Mouse (Mus musculus) liver, postnatal 0 days (tissue): Measurements from ENCODE around the gene Appl2. TPM values are rescaled to one million over a fixed set of nuclear protein-coding genes. Genes with fewer than 3 reads are reported as not detected.

Source experiments
- ATAC-seq: fragments of 200-750 bp; cut with Nextera tagmentation; 2 replicates; pipeline ENCODE4 v1.8.0; 2017; ENCODE audit warnings: mild to moderate bottlenecking, moderate library complexity
- DNase-seq: peaks from one replicate; pipeline ENCODE4 v3.0.0-alpha.2; 2016
- H3K27ac ChIP-seq: fragments of 300-500 bp; sonication (generic); 2 replicates; pipeline ENCODE4 v1.5.1; 2014; ENCODE audit warnings: antibody characterized with exemption, moderate library complexity, mild to moderate bottlenecking, low read depth
- H3K27me3 ChIP-seq: fragments of 300-500 bp; sonication (generic); 2 replicates; pipeline ENCODE4 v1.6.1; 2014; ENCODE audit warnings: low read length, control low read depth, mixed read lengths; ENCODE audit not compliant: insufficient read depth
- H3K36me3 ChIP-seq: fragments of 300-500 bp; sonication (generic); replicated peaks from 2 replicates; pipeline ENCODE4 v1.6.1; 2014; ENCODE audit warnings: mild to moderate bottlenecking, control low read depth, low read length, moderate library complexity, mixed read lengths; ENCODE audit not compliant: insufficient read depth
- H3K4me1 ChIP-seq: fragments of 300-500 bp; sonication (generic); 2 replicates; pipeline ENCODE4 v1.6.1; 2014; ENCODE audit warnings: antibody characterized with exemption, mild to moderate bottlenecking, control low read depth; ENCODE audit not compliant: insufficient read depth
- H3K4me2 ChIP-seq: fragments of 300-500 bp; sonication (generic); 2 replicates; pipeline ENCODE4 v1.6.1; 2014; ENCODE audit warnings: low read depth, mild to moderate bottlenecking, low read length, moderate library complexity, mixed read lengths
- H3K4me3 ChIP-seq: fragments of 300-500 bp; sonication (generic); 2 replicates; pipeline ENCODE4 v1.5.1; 2014; ENCODE audit warnings: low read depth, low read length
- H3K9ac ChIP-seq: fragments of 300-500 bp; sonication (generic); replicated peaks from 2 replicates; pipeline ENCODE4 v1.6.1; 2014; ENCODE audit warnings: mild to moderate bottlenecking, moderate library complexity
- H3K9me3 ChIP-seq: fragments of 300-500 bp; sonication (generic); 2 replicates; pipeline ENCODE4 v1.6.1; 2016; ENCODE audit warnings: mild to moderate bottlenecking, control low read depth, low read length, mixed read lengths
- CTCF ChIP-seq: sonication (generic); IDR thresholded peaks from 2 replicates; pipeline ENCODE4 v1.5.1; 2016; ENCODE audit warnings: antibody characterized with exemption, low read depth
- EP300 ChIP-seq: IDR thresholded peaks from 2 replicates; pipeline ENCODE4 v1.6.1; 2016; ENCODE audit warnings: antibody characterized with exemption, low read depth, mild to moderate bottlenecking
- WGBS: fragments of 180-500 bp; shearing (Covaris S2); extraction: QIAGEN DNeasy Blood & Tissue Kit; methylation state at CpG from one replicate; pipeline ENCODE4 v1.1.7; 2014; ENCODE audit not compliant: insufficient replicate concordance; 5-methylcytosine and 5-hydroxymethylcytosine counted together
- polyA plus RNA-seq: library from polyadenylated mRNA; unstranded; fragments of >200 nt; fragmentation: Nextera tagmentation; extraction: Ambion mirVana; gene quantifications from 2 replicates; pipeline ENCODE4 v1.2.1, GENCODE M21; 2015

Appl2 gene
- polyA plus RNA-seq, 1 experiment from 2014 or later = 9.2 TPM

- Histone ChIP-seq H3K9ac (no peak overlapping the region), H3K4me3 (no peak overlapping the region), H3K4me2 (no peak overlapping the region), H3K27ac (no peak overlapping the region), H3K9me3 (no peaks in the 10 kb centered on the region), H3K36me3 (peaks cover 14% of the 10 kb centered on the region), H3K27me3 (no peaks in the 10 kb centered on the region), H3K4me1 (no peaks in the 10 kb centered on the region)
- no peak for ATAC-seq
- WGBS = 74% methylated on average over 12 of the region's 12 CpGs
- no peak for TF ChIP-seq EP300
- TF ChIP-seq CTCF = no peak
- no peak for DNase-seq
These were observed 19.3 kb downstream of the Appl2 start for GRCm38 (mm10) chr10:83629190-83629781.

DNA sequence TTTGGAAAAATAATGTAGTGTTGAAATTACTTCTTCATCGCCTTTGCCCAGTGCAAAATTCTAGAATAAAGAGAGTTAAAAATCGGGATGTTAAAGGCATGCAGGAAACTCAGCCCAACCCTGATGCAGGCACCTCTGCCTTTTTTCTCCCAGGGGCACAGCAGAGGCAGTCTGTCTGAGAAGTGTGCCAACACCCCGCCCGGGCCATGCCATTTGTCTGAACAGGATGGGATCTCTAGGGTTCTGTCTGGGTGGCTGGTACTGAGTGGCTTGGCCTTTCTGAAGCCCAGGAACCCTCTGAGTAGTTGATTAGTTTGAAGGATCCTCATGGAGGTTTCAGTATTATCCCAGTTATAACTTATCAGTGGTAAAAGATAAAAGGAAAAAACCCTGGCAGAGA, 20.3 kb downstream of the Appl2 start:
- Histone ChIP-seq H3K9ac (no peak overlapping the region), H3K4me2 (no peak overlapping the region), H3K27me3 (no peaks in the 10 kb centered on the region), H3K9me3 (no peaks in the 10 kb centered on the region), H3K4me1 (no peaks in the 10 kb centered on the region), H3K36me3 (peaks cover 14% of the 10 kb centered on the region), H3K27ac (no peak overlapping the region), H3K4me3 (no peak overlapping the region)
- 83% methylated on average over 4 of the region's 4 CpGs for WGBS
- TF ChIP-seq CTCF = no peak
- TF ChIP-seq EP300 = no peak
- no peak for ATAC-seq
- DNase-seq = no peak

- ATAC-seq (no peak), DNase-seq (no peak)
- H3K36me3 ChIP-seq = peaks cover 14% of the 10 kb centered on the region
- no peak overlapping the region for H3K9ac ChIP-seq
- no peak for TF ChIP-seq EP300
- TF ChIP-seq CTCF = no peak
- H3K4me2 ChIP-seq = no peak overlapping the region
- no peak overlapping the region for H3K4me3 ChIP-seq
- no peaks in the 10 kb centered on the region for H3K27me3 ChIP-seq
- H3K27ac ChIP-seq = no peak overlapping the region
- WGBS = 79% methylated on average over 9 of the region's 9 CpGs
- H3K9me3 ChIP-seq = no peaks in the 10 kb centered on the region
- H3K4me1 ChIP-seq = no peaks in the 10 kb centered on the region
These were observed 21.3 kb downstream of the Appl2 start for GRCm38 (mm10) chr10:83627113-83627687.

- Histone ChIP-seq H3K27me3 (no peaks in the 10 kb centered on the region), H3K9me3 (no peaks in the 10 kb centered on the region), H3K36me3 (peaks cover 16% of the 10 kb centered on the region), H3K4me2 (no peak overlapping the region), H3K27ac (no peak overlapping the region), H3K9ac (no peak overlapping the region), H3K4me3 (no peak overlapping the region), H3K4me1 (no peaks in the 10 kb centered on the region)
- no peak for ATAC-seq
- no peak for DNase-seq
- TF ChIP-seq EP300 = no peak
- no peak for TF ChIP-seq CTCF
- WGBS = 78% methylated on average over 12 of the region's 12 CpGs
These were observed 23.7 kb downstream of the Appl2 start for GRCm38 (mm10) chr10:83624841-83625240.

DNA sequence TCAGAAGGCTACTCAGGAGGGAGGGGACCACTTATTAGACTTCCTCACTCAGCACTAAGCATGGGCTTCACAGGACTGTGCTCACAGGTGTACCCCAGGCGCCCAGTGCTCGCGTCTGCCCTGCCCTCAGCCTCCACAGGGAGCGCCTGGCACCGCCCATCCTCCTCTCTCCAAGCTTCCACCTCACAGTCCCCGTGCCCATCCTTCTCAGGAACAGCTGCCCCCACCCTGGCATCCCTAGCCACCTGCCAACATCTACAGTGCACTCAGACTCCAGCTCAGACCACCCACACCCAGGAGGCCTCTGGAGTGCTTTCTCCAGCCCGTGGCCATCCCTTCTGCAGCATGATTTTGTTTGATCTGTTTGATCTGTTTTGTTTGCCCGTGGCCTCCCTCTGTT, 24.5 kb downstream of the Appl2 start:
- no peak overlapping the region for H3K9ac ChIP-seq
- 71% methylated on average over 8 of the region's 8 CpGs for WGBS
- no peak overlapping the region for H3K4me2 ChIP-seq
- no peak overlapping the region for H3K4me3 ChIP-seq
- H3K27me3 ChIP-seq = no peaks in the 10 kb centered on the region
- TF ChIP-seq CTCF (no peak), EP300 (no peak)
- no peak overlapping the region for H3K27ac ChIP-seq
- DNase-seq (no peak), ATAC-seq (no peak)
- no peaks in the 10 kb centered on the region for H3K4me1 ChIP-seq
- peaks cover 16% of the 10 kb centered on the region for H3K36me3 ChIP-seq
- no peaks in the 10 kb centered on the region for H3K9me3 ChIP-seq

DNA sequence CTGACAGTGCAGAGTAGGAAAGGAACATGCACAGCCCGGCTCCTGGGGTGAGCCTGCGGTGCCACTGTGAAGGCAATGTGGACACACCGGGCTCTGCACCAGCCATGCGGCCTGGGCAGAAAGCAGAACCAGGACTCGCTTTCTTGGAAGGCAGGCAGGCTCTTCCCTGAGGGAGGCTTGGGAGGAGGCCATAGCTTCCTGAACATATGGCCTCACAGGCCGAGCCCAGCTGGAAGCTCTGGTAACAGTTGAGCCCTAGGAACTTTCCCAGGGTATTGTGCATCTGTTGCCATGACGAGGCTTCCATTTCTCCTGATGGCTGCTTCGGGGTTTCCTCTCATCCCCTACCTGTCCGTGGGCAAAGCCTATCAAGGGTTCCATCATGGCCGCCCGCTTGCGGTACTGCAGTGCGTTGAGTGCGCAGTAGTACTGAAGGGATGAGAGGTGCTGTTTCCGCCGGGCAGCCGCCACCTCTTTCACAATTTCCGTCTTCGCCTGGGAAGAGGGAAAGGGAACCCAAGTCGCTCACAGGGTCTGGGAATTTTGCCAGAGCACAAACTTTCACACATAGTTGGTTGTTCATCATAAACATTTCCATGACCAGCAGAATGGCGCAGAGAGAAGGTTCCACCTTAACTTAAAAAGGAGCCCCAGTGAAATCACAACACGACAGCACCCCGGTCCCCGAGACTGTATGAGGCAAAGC, 28.0 kb downstream of the Appl2 start:
- Histone ChIP-seq H3K9me3 (no peaks in the 10 kb centered on the region), H3K27ac (no peak overlapping the region), H3K36me3 (peaks cover 8% of the 10 kb centered on the region), H3K4me1 (no peaks in the 10 kb centered on the region), H3K27me3 (no peaks in the 10 kb centered on the region), H3K4me2 (no peak overlapping the region), H3K4me3 (no peak overlapping the region), H3K9ac (no peak overlapping the region)
- WGBS = 88% methylated on average over 24 of the region's 24 CpGs
- DNase-seq = no peak
- TF ChIP-seq EP300 = no peak
- ATAC-seq = no peak
